Mouse (Mus musculus) kidney, adult 2 months (tissue): ENCODE measurements around the gene Mip. TPM values are rescaled to one million over a fixed set of nuclear protein-coding genes. Genes with fewer than 3 reads are reported as not detected.
"Not testable (repeated sequence)": the region's sequence is repeated elsewhere in the genome, so short reads cannot be mapped to it uniquely, and the experiment has no call there.

Source experiments
- DNase-seq: peaks from one replicate; pipeline ENCODE4 v3.0.0; 2021
- H3K27ac ChIP-seq: fragments of 200-500 bp; 2 replicates; pipeline ENCODE4 v1.5.1; 2012; ENCODE audit warnings: low read depth, low read length, control low read depth, inconsistent platforms; ENCODE audit not compliant: insufficient read depth
- H3K27me3 ChIP-seq: fragments of 200-500 bp; replicated peaks from 2 replicates; pipeline ENCODE4 v1.6.1; 2012; ENCODE audit warnings: mild to moderate bottlenecking, moderate library complexity, low read length, inconsistent platforms; ENCODE audit not compliant: control insufficient read depth, insufficient read depth
- H3K36me3 ChIP-seq: fragments of 200-500 bp; 2 replicates; pipeline ENCODE4 v1.6.1; 2012; ENCODE audit warnings: mild to moderate bottlenecking, moderate library complexity, low read length, inconsistent platforms; ENCODE audit not compliant: control insufficient read depth, insufficient read depth
- H3K4me1 ChIP-seq: fragments of 200-500 bp; 2 replicates; pipeline ENCODE4 v1.6.1; 2011; ENCODE audit warnings: low read length; ENCODE audit not compliant: control insufficient read depth, insufficient read depth
- H3K4me3 ChIP-seq: fragments of 200-500 bp; 2 replicates; pipeline ENCODE4 v1.5.1; 2011; ENCODE audit warnings: mild to moderate bottlenecking, low read depth, low read length, control low read depth; ENCODE audit not compliant: insufficient read depth
- CTCF ChIP-seq: fragments of 200-500 bp; conservative IDR thresholded peaks from 2 replicates; pipeline ENCODE4 v1.5.1; 2011; ENCODE audit warnings: low read depth, mild to moderate bottlenecking, control low read depth, low read length, moderate library complexity, mixed read lengths; ENCODE audit not compliant: insufficient read depth, insufficient read length
- POLR2A ChIP-seq: fragments of 200-500 bp; IDR thresholded peaks from one replicate; pipeline ENCODE4 v1.6.1; 2011; ENCODE audit warnings: low read depth, low read length, control low read depth
- WGBS: fragments of 180-500 bp; shearing (Covaris S2); methylation state at CpG from one replicate; pipeline ENCODE4 v1.1.7; 2018; 5-methylcytosine and 5-hydroxymethylcytosine counted together
- polyA plus RNA-seq: library from polyadenylated mRNA; depleted of rRNA; stranded (reverse); fragments of >200 nt; gene quantifications from 2 replicates; pipeline ENCODE4 v1.2.3, GENCODE M21; 2012

Gene Mip
- polyA plus RNA-seq, 1 experiment = not detected

DNA sequence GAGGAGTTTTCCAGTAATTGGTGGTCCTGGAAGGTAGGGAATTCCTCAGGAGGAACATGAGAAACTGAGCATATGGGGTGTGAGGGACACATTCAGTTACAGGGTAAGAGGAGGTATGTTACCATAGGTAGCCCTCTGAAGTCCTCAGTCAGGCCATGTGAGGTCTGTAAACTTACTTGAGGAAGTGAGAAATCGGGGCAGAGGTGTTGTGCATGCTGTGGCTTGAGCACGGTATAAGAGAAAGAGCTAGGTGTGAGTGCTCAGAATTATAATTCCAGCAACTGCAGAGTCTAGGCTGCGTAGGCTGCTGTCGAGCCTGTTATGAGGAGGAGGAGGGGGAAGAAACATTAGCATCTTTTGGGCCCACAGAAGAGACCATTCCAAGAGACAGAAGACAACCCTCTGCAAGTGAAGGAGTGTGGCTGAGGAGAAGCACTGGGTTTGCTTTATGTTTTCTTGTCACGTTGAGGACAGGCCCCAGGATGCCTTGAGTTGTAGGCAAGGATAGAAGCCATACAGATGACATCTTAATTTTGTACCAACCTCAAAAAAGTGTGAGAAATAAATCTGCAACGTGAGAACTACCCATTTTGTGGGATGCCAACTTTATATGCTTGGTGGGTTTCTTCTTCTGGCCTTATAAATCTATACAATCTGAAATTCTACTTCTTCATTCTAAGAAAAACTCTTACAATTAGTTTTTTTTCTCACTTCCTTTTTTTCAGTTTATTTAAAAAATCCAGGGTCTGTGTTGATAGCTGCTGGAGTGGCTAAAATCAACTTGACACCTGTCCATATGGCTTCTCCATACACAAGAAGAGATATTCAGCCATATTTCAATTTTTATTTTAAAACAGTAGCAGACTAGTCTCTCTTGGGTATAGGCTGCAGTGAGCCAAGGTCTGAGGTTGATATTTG is 38.0 kb downstream of the Mip start:
- no peaks in the 10 kb centered on the region for H3K4me1 ChIP-seq
- H3K27ac ChIP-seq = no peak overlapping the region
- WGBS = 72% methylated on average over 6 of the region's 6 CpGs
- DNase-seq = no peak
- H3K27me3 ChIP-seq = no peaks in the 10 kb centered on the region
- TF ChIP-seq CTCF = no peak
- TF ChIP-seq POLR2A = no peak
- no peaks in the 10 kb centered on the region for H3K36me3 ChIP-seq
- H3K4me3 ChIP-seq = no peak overlapping the region

GRCm38 (mm10) chr10:128268371-128268770 is 42.7 kb downstream of the Mip start, which contains the start of gene Apof:
Gene Apof (plus strand): TSS chr10:128268671.
- H3K36me3 ChIP-seq = no peaks in the 10 kb centered on the region
- H3K4me3 ChIP-seq = no peak within 1 kb of the TSS
- DNase-seq = no peak
- TF ChIP-seq CTCF (no peak), POLR2A (no peak)
- WGBS = 93% methylated on average over 6 of the region's 6 CpGs
- H3K4me1 ChIP-seq = peaks cover 3% of the 10 kb centered on the region; the same call in 1 of the 2 replicates
- peak within 1 kb of the TSS; percentile 20; the same call in 1 of the 2 replicates for H3K27ac ChIP-seq
- H3K27me3 ChIP-seq = no peaks in the 10 kb centered on the region

GRCm38 (mm10) chr10:128269206-128269910 is 43.7 kb downstream of the Mip start:
- Histone ChIP-seq H3K4me1 (peaks cover 3% of the 10 kb centered on the region; the same call in 1 of the 2 replicates), H3K36me3 (no peaks in the 10 kb centered on the region), H3K27ac (peak overlapping the region; percentile 20; the same call in 1 of the 2 replicates), H3K27me3 (no peaks in the 10 kb centered on the region), H3K4me3 (no peak overlapping the region)
- 94% methylated on average over 16 of the region's 16 CpGs for WGBS
- TF ChIP-seq POLR2A = no peak
- no peak for TF ChIP-seq CTCF
- DNase-seq = no peak

DNA sequence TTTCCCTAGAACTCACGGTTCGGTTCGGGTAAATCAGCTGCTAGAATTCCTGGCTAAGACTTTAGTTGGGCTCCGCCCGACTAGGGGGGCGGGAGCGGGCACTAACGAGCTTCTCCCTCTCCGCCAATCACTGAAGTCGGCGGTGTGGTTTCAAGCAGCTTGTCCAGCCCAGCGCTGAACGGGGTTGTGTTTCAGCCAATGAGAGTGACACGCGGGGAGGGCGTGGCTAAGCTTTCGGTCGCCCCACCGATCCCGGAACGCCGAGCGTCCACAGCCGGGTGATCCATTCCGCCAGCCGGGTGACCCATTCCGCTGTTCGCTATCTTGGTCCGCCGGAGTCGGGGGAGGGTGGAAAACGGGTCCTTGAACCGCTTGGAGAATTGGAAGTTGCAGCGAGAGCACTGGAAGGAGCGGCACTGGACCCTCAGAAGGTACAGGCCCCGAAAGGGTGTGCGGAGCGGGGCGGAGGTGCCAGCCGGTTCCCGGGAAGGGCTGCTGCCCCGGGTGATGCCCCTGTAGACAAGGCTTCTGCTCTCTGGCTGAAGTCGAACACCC is 44.7 kb downstream of the Mip start, which contains the start of gene Stat2:
TSS of gene Stat2 (plus strand) at position 273 of the 555 bp plus-strand sequence.
- WGBS = under 1% methylated on average over 43 of the region's 43 CpGs

GRCm38 (mm10) chr10:128270866-128271265 is 45.2 kb downstream of the Mip start:
- Histone ChIP-seq H3K4me1 (peaks cover 3% of the 10 kb centered on the region; the same call in 1 of the 2 replicates), H3K27me3 (no peaks in the 10 kb centered on the region), H3K4me3 (peak overlapping the region; percentile 84), H3K36me3 (no peaks in the 10 kb centered on the region), H3K27ac (peak overlapping the region; percentile 77)
- DNase-seq = no peak
- TF ChIP-seq POLR2A (no peak), CTCF (no peak)
- WGBS = 35% methylated on average over 7 of the region's 7 CpGs

More for the DNA sequence above, 44.7 kb downstream of the Mip start, which contains the start of gene Stat2:
- H3K4me1 ChIP-seq = peaks cover 3% of the 10 kb centered on the region; the same call in 1 of the 2 replicates
- peak; percentile 100 for DNase-seq
- H3K4me3 ChIP-seq = peak within 1 kb of the TSS; percentile 84
- H3K27me3 ChIP-seq = no peaks in the 10 kb centered on the region
- H3K27ac ChIP-seq = peak within 1 kb of the TSS; percentile 77
- TF ChIP-seq CTCF (no peak), POLR2A (peak; percentile 92)
- H3K36me3 ChIP-seq = no peaks in the 10 kb centered on the region

- Histone ChIP-seq H3K4me1 (peaks cover 3% of the 10 kb centered on the region; the same call in 1 of the 2 replicates), H3K4me3 (no peak overlapping the region), H3K27me3 (no peaks in the 10 kb centered on the region), H3K36me3 (no peaks in the 10 kb centered on the region), H3K27ac (no peak overlapping the region)
- TF ChIP-seq POLR2A = no peak
- no peak for TF ChIP-seq CTCF
- DNase-seq = peak; percentile 39
- 54% methylated on average over 2 of the region's 2 CpGs for WGBS
These were observed 46.2 kb downstream of the Mip start for GRCm38 (mm10) chr10:128271883-128272282.

DNA sequence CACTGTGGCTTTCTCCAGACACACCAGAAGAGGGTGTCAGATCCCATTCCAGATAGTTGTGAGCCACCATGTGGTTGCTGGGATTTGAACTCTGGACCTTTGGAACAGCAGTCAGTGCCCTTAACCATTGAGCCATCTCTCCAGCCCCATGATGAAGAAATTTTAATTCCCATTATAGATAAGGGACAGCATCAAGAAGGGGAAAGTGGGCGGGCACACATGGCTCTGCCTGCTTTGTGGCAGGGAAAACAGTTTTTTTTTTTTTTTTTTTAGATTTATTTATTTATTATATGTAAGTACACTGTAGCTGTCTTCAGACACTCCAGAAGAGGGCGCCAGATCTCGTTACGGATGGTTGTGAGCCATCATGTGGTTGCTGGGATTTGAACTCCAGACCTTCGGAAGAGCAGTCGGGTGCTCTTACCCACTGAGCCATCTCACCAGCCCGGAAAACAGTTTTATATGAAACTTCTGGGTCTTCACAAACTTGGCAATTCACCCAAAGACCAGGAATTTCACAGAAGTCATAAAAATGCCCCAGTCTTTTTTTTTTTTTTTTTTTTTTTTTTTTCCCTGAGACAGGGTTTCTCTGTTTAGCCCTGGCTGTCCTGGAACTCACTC is 47.3 kb downstream of the Mip start:
- H3K27ac ChIP-seq, H3K4me1 ChIP-seq, H3K4me3 ChIP-seq, H3K36me3 ChIP-seq, DNase-seq, H3K27me3 ChIP-seq: not testable (repeated sequence)
- WGBS = 89% methylated on average over 7 of the region's 7 CpGs

DNA sequence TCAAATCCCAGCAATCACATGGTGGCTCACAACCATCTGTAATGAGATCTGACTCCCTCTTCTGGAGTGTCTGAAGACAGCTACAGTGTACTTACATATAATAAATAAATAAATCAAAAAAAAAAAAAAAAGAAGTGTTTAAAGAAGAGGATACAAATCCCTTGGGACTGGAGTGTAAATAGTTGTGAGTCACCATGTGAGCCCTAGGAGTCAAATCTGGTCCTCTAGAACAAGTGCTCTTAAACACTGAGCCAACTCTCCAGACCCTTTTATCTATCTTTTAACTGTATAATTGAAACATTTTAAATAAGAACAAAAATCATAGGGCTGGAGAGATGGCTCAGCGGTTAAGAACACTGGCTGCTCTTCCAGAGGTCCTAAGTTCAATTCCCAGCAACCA is 49.7 kb downstream of the Mip start:
- not testable (repeated sequence) for H3K27ac ChIP-seq, DNase-seq, H3K36me3 ChIP-seq, H3K4me1 ChIP-seq, H3K4me3 ChIP-seq, H3K27me3 ChIP-seq
- 83% methylated on average over 1 of the region's 1 CpGs for WGBS
